Mouse (Mus musculus) hindbrain, embryonic 11.5 days (tissue): ENCODE measurements around the gene Zfp800. TPM values are rescaled to one million over a fixed set of nuclear protein-coding genes. Genes with fewer than 3 reads are reported as not detected.
A peak's percentile ranks its signal among the peaks of the same experiment; 100 is the strongest.

Experiments used
- ATAC-seq: fragments of 200-750 bp; cut with Nextera tagmentation; 2 replicates; pipeline ENCODE4 v1.8.0; 2017; ENCODE audit warnings: mild to moderate bottlenecking, moderate TSS enrichment, moderate library complexity; ENCODE audit not compliant: low FRiP score
- DNase-seq: peaks from one replicate; pipeline ENCODE4 v3.0.0-alpha.2; 2015; ENCODE audit warnings: low spot score
- H3K27ac ChIP-seq: fragments of 300-500 bp; sonication (generic); 2 replicates; pipeline ENCODE4 v1.5.1; 2014; ENCODE audit warnings: mild to moderate bottlenecking, low read depth, low read length
- H3K27me3 ChIP-seq: fragments of 300-500 bp; sonication (generic); 2 replicates; pipeline ENCODE4 v1.6.1; 2014; ENCODE audit warnings: mild to moderate bottlenecking, low read length, moderate library complexity, mixed read lengths; ENCODE audit not compliant: control insufficient read depth, insufficient read depth
- H3K36me3 ChIP-seq: fragments of 300-500 bp; sonication (generic); 2 replicates; pipeline ENCODE4 v1.6.1; 2014; ENCODE audit warnings: mild to moderate bottlenecking, low read length, moderate library complexity, mixed read lengths; ENCODE audit not compliant: control insufficient read depth, insufficient read depth
- H3K4me1 ChIP-seq: fragments of 300-500 bp; sonication (generic); replicated peaks from 2 replicates; pipeline ENCODE4 v1.6.1; 2014; ENCODE audit warnings: low read length, mixed read lengths; ENCODE audit not compliant: control insufficient read depth, insufficient read depth
- H3K4me2 ChIP-seq: fragments of 300-500 bp; sonication (generic); replicated peaks from 2 replicates; pipeline ENCODE4 v1.6.1; 2014; ENCODE audit warnings: mild to moderate bottlenecking, low read depth, low read length
- H3K4me3 ChIP-seq: fragments of 300-500 bp; sonication (generic); 2 replicates; pipeline ENCODE4 v1.5.1; 2014; ENCODE audit warnings: low read depth, low read length
- H3K9ac ChIP-seq: fragments of 300-500 bp; sonication (generic); 2 replicates; pipeline ENCODE4 v1.6.1; 2014; ENCODE audit warnings: low read depth, low read length
- H3K9me3 ChIP-seq: fragments of 300-500 bp; sonication (generic); 2 replicates; pipeline ENCODE4 v1.6.1; 2016; ENCODE audit warnings: low read length; ENCODE audit not compliant: control insufficient read depth
- WGBS: fragments of 180-500 bp; shearing (Covaris S2); extraction: QIAGEN DNeasy Blood & Tissue Kit; methylation state at CpG from one replicate; pipeline ENCODE4 v1.1.7; 2014; 5-methylcytosine and 5-hydroxymethylcytosine counted together
- polyA plus RNA-seq: library from polyadenylated mRNA; unstranded; fragments of >200 nt; fragmentation: Nextera tagmentation; extraction: Ambion mirVana; gene quantifications from 2 replicates; pipeline ENCODE4 v1.2.1, GENCODE M21; 2014

Zfp800 gene
- polyA plus RNA-seq, 1 experiment from 2014 or later = 32.2 TPM

- WGBS = 93% methylated on average over 7 of the region's 7 CpGs
- no peak for ATAC-seq
- no peak overlapping the region for H3K9ac ChIP-seq
Measured at GRCm38 (mm10) chr6:28232618-28233361, 165.0 kb downstream of the Zfp800 start.

GRCm38 (mm10) chr6:28228085-28228484 lies 169.7 kb downstream of the Zfp800 start:
- Histone ChIP-seq H3K9ac (no peak overlapping the region), H3K27me3 (no peaks in the 10 kb centered on the region), H3K4me1 (no peaks in the 10 kb centered on the region), H3K4me2 (no peak overlapping the region), H3K9me3 (no peaks in the 10 kb centered on the region), H3K4me3 (no peak overlapping the region), H3K36me3 (no peaks in the 10 kb centered on the region; the same call in 1 of the 2 replicates), H3K27ac (no peak overlapping the region)
- 97% methylated on average over 3 of the region's 3 CpGs for WGBS
- DNase-seq = no peak
- no peak for ATAC-seq

More at GRCm38 (mm10) chr6:28232618-28233361, 165.0 kb downstream of the Zfp800 start:
- H3K4me1 ChIP-seq = no peaks in the 10 kb centered on the region
- no peaks in the 10 kb centered on the region for H3K27me3 ChIP-seq
- DNase-seq = no peak
- no peak overlapping the region for H3K27ac ChIP-seq
- no peaks in the 10 kb centered on the region for H3K9me3 ChIP-seq
- H3K36me3 ChIP-seq = no peaks in the 10 kb centered on the region; the same call in 1 of the 2 replicates
- no peak overlapping the region for H3K4me2 ChIP-seq
- H3K4me3 ChIP-seq = no peak overlapping the region

DNA sequence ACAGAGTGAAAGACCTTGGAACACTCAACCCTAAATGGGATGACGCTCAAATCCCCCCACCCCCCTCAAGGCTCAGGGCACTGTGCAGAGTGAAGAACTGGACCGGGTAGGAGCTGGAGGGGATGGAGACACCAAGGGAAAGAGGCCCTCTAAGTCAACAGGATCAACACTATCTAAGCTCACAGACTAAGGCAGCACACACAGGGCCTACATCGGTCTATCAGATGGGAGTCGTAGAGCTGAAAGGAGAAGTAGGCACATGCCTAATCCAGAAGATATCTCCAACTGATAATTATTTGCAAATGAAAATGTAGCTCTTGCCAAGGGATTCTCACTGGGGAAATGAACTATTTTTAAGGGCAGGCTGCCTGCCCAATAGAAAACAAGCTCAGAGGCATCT lies 176.8 kb downstream of the Zfp800 start:
- Histone ChIP-seq H3K27me3 (no peaks in the 10 kb centered on the region), H3K4me2 (no peak overlapping the region), H3K4me1 (no peaks in the 10 kb centered on the region), H3K9me3 (no peaks in the 10 kb centered on the region), H3K27ac (no peak overlapping the region), H3K36me3 (no peaks in the 10 kb centered on the region), H3K4me3 (no peak overlapping the region), H3K9ac (no peak overlapping the region)
- 85% methylated on average over 4 of the region's 4 CpGs for WGBS
- DNase-seq (no peak), ATAC-seq (no peak)

- H3K9ac ChIP-seq = no peak overlapping the region
- H3K9me3 ChIP-seq = no peaks in the 10 kb centered on the region
- no peak overlapping the region for H3K4me2 ChIP-seq
- DNase-seq (no peak), ATAC-seq (no peak)
- no peak overlapping the region for H3K27ac ChIP-seq
- 87% methylated on average over 8 of the region's 8 CpGs for WGBS
- no peaks in the 10 kb centered on the region for H3K4me1 ChIP-seq
- H3K27me3 ChIP-seq = no peaks in the 10 kb centered on the region
- H3K36me3 ChIP-seq = no peaks in the 10 kb centered on the region
- H3K4me3 ChIP-seq = no peak overlapping the region
Measured at GRCm38 (mm10) chr6:28218386-28218785, 179.4 kb downstream of the Zfp800 start.

- Histone ChIP-seq H3K27me3 (no peaks in the 10 kb centered on the region), H3K36me3 (no peaks in the 10 kb centered on the region), H3K27ac (0 out of 2 replicates have a peak overlapping the region, but pooled peaks have one; percentile 17), H3K4me3 (peak overlapping the region; percentile 45), H3K4me1 (no peaks in the 10 kb centered on the region), H3K4me2 (peak overlapping the region; percentile 81), H3K9ac (peak overlapping the region; percentile 76), H3K9me3 (no peaks in the 10 kb centered on the region)
- WGBS = under 1% methylated on average over 81 of the region's 87 CpGs
- ATAC-seq (peak; percentile 92), DNase-seq (peak; percentile 84)
Measured at GRCm38 (mm10) chr6:28215268-28215954, 182.4 kb downstream of the Zfp800 start.

- H3K4me3 ChIP-seq = peak overlapping the region; percentile 45
- H3K27ac ChIP-seq = no peak overlapping the region
- H3K36me3 ChIP-seq = no peaks in the 10 kb centered on the region
- H3K9ac ChIP-seq = peak overlapping the region; percentile 76
- peak overlapping the region; percentile 81 for H3K4me2 ChIP-seq
- H3K9me3 ChIP-seq = no peaks in the 10 kb centered on the region
- DNase-seq = no peak
- peak; percentile 51 for ATAC-seq
- WGBS = 37% methylated on average over 13 of the region's 13 CpGs
- no peaks in the 10 kb centered on the region for H3K4me1 ChIP-seq
- no peaks in the 10 kb centered on the region for H3K27me3 ChIP-seq
Measured at GRCm38 (mm10) chr6:28214658-28215267, 183.0 kb downstream of the Zfp800 start.

- no peaks in the 10 kb centered on the region for H3K9me3 ChIP-seq
- no peak overlapping the region for H3K27ac ChIP-seq
- no peak overlapping the region for H3K4me3 ChIP-seq
- H3K36me3 ChIP-seq = no peaks in the 10 kb centered on the region
- no peak overlapping the region for H3K9ac ChIP-seq
- DNase-seq = no peak
- no peaks in the 10 kb centered on the region for H3K27me3 ChIP-seq
- WGBS = 65% methylated on average over 4 of the region's 4 CpGs
- no peak overlapping the region for H3K4me2 ChIP-seq
- H3K4me1 ChIP-seq = no peaks in the 10 kb centered on the region
- ATAC-seq = no peak
Measured at GRCm38 (mm10) chr6:28203454-28203853, 194.4 kb downstream of the Zfp800 start.

DNA sequence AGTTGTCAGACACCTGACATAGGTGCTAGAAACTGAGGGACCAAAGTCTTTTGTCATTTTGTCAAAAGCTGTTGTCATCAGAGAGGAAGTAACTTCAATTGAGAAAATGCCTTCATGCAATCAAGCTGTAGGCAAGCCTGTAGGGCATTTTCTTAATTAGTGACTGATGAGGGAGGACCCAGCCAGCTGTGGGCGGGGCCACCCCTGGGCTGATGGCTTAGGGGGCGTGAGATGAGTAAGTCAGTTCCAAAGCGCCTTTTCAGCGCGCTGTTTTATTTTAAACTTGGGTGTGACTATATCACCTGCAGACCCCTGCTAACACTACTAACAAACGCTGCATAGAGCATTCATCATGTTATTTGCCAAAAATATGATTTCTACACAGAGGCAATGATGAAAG lies 195.0 kb downstream of the Zfp800 start:
- H3K9me3 ChIP-seq = no peaks in the 10 kb centered on the region
- H3K27ac ChIP-seq = no peak overlapping the region
- no peak for ATAC-seq

More for the DNA sequence above, 195.0 kb downstream of the Zfp800 start:
- 58% methylated on average over 6 of the region's 6 CpGs for WGBS
- H3K36me3 ChIP-seq = no peaks in the 10 kb centered on the region
- no peak overlapping the region for H3K4me2 ChIP-seq
- DNase-seq = no peak
- no peaks in the 10 kb centered on the region for H3K4me1 ChIP-seq
- no peak overlapping the region for H3K9ac ChIP-seq
- H3K27me3 ChIP-seq = no peaks in the 10 kb centered on the region
- H3K4me3 ChIP-seq = no peak overlapping the region
